Mouse (Mus musculus) ES-Bruce4 (cell line): ENCODE measurements around the gene Evl. TPM values are rescaled to one million over a fixed set of nuclear protein-coding genes. Genes with fewer than 3 reads are reported as not detected.

ENCODE experiments used
- H3K27ac ChIP-seq: 2 replicates; pipeline ENCODE4 v1.5.1; 2012; ENCODE audit warnings: low read length, inconsistent platforms; ENCODE audit not compliant: insufficient read depth
- H3K27me3 ChIP-seq: 2 replicates; pipeline ENCODE4 v1.6.1; 2012; ENCODE audit warnings: mild to moderate bottlenecking, low read length, inconsistent platforms; ENCODE audit not compliant: control insufficient read depth, poor library complexity, insufficient read depth, severe bottlenecking
- H3K36me3 ChIP-seq: 2 replicates; pipeline ENCODE4 v1.6.1; 2012; ENCODE audit warnings: inconsistent platforms, mild to moderate bottlenecking, low read length, moderate library complexity; ENCODE audit not compliant: control insufficient read depth, poor library complexity, insufficient read depth, severe bottlenecking
- H3K4me1 ChIP-seq: one replicate; pipeline ENCODE4 v1.8.1; 2011; ENCODE audit warnings: low read length; ENCODE audit not compliant: control insufficient read depth, insufficient read depth
- H3K4me3 ChIP-seq: 2 replicates; pipeline ENCODE4 v1.5.1; 2011; ENCODE audit warnings: low read depth, mild to moderate bottlenecking, low read length
- H3K9ac ChIP-seq: 2 replicates; pipeline ENCODE4 v1.6.1; 2012; ENCODE audit warnings: low read depth, mild to moderate bottlenecking, inconsistent platforms; ENCODE audit not compliant: poor library complexity, severe bottlenecking
- H3K9me3 ChIP-seq: replicated peaks from 2 replicates; pipeline ENCODE4 v1.6.1; 2012; ENCODE audit warnings: mild to moderate bottlenecking, low read length, inconsistent platforms; ENCODE audit not compliant: control insufficient read depth, poor library complexity, insufficient read depth, severe bottlenecking
- CTCF ChIP-seq: IDR thresholded peaks from one replicate; pipeline ENCODE4 v1.8.1; 2011; ENCODE audit warnings: low read depth, low read length
- EP300 ChIP-seq: IDR thresholded peaks from 2 replicates; pipeline ENCODE4 v1.6.1; 2011; ENCODE audit warnings: low read depth, low read length; ENCODE audit not compliant: insufficient read depth
- POLR2A ChIP-seq: IDR thresholded peaks from one replicate; pipeline ENCODE4 v1.8.1; 2011; ENCODE audit warnings: low read length; ENCODE audit not compliant: insufficient read depth
- polyA plus RNA-seq: library from polyadenylated mRNA; stranded (reverse); fragments of >200 nt; gene quantifications from 2 replicates; pipeline ENCODE4 v1.2.4, GENCODE M21; 2011; ENCODE audit warnings: low read depth; ENCODE audit not compliant: missing spikeins, insufficient read depth, insufficient read length

Gene Evl
- polyA plus RNA-seq, 1 experiment: 40.5 TPM

DNA sequence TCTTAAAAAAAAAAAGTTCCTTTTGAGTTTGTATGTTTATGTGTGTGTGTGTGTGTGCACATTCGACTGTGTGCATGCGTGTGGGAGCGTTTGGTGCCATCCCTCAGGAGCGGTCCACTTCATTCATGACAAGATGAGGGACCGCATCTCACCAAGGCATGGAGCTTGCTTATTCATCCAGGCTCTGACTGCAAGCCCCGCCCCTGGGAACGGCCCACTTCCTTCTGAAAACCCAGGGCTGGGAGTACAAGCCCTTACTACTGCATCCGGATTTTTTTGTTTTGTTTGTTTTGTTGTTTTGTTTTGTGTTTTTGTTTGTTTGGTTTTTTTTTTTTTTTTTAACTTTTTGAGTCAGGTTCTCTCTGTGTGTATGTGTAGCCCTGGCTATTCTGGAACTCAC lies 35.1 kb upstream of the Evl start:
- TF ChIP-seq CTCF (no peak), POLR2A (no peak), EP300 (no peak)
- Histone ChIP-seq H3K9me3 (no peaks in the 10 kb centered on the region), H3K4me3 (no peak overlapping the region), H3K4me1 (no peaks in the 10 kb centered on the region), H3K27ac (no peak overlapping the region), H3K36me3 (no peaks in the 10 kb centered on the region), H3K9ac (no peak overlapping the region), H3K27me3 (no peaks in the 10 kb centered on the region)

GRCm38 (mm10) chr12:108529214-108529613 lies 25.3 kb upstream of the Evl start:
- no peaks in the 10 kb centered on the region for H3K36me3 ChIP-seq
- H3K9me3 ChIP-seq: no peaks in the 10 kb centered on the region
- no peaks in the 10 kb centered on the region for H3K4me1 ChIP-seq
- H3K27ac ChIP-seq: no peak overlapping the region
- TF ChIP-seq POLR2A: no peak
- peak; percentile 75 for TF ChIP-seq CTCF
- TF ChIP-seq EP300: no peak
- no peak overlapping the region for H3K9ac ChIP-seq
- no peak overlapping the region for H3K4me3 ChIP-seq
- H3K27me3 ChIP-seq: no peaks in the 10 kb centered on the region

DNA sequence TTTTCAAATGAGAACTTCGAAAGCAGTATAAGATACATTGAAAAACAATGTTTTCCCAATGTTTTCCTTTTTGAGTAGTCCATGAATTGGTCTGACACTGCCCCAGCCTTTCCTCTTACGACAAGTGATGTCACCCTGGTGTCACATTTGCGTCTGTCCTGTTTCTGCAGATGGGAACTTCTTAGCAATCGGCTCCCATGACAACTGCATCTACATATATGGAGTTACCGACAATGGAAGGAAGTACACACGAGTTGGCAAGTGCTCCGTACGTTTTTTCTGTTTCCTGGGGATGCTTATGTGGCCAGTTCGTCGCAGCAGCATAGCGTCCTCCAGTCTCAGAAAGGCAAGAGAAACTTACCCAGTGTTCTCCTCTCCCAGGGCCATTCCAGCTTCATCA lies 20.0 kb upstream of the Evl start:
- Histone ChIP-seq H3K9ac (no peak overlapping the region), H3K4me3 (no peak overlapping the region), H3K27me3 (no peaks in the 10 kb centered on the region), H3K27ac (no peak overlapping the region), H3K9me3 (no peaks in the 10 kb centered on the region), H3K4me1 (no peaks in the 10 kb centered on the region), H3K36me3 (no peaks in the 10 kb centered on the region)
- TF ChIP-seq POLR2A: no peak
- TF ChIP-seq EP300: no peak
- no peak for TF ChIP-seq CTCF

GRCm38 (mm10) chr12:108536461-108536860 lies 18.1 kb upstream of the Evl start:
- H3K27me3 ChIP-seq: no peaks in the 10 kb centered on the region
- H3K4me1 ChIP-seq: no peaks in the 10 kb centered on the region
- no peak overlapping the region for H3K27ac ChIP-seq
- TF ChIP-seq POLR2A (no peak), CTCF (peak; percentile 79)
- H3K9me3 ChIP-seq: no peaks in the 10 kb centered on the region
- H3K4me3 ChIP-seq: no peak overlapping the region
- no peak overlapping the region for H3K9ac ChIP-seq
- no peaks in the 10 kb centered on the region for H3K36me3 ChIP-seq

- no peaks in the 10 kb centered on the region for H3K9me3 ChIP-seq
- H3K27me3 ChIP-seq: no peaks in the 10 kb centered on the region
- no peaks in the 10 kb centered on the region for H3K36me3 ChIP-seq
- no peak overlapping the region for H3K4me3 ChIP-seq
- no peak overlapping the region for H3K9ac ChIP-seq
- H3K4me1 ChIP-seq: peaks cover 2% of the 10 kb centered on the region
- no peak overlapping the region for H3K27ac ChIP-seq
- TF ChIP-seq CTCF (peak; percentile 78), POLR2A (no peak), EP300 (no peak)
Measured at GRCm38 (mm10) chr12:108541088-108541487, 13.4 kb upstream of the Evl start.

DNA sequence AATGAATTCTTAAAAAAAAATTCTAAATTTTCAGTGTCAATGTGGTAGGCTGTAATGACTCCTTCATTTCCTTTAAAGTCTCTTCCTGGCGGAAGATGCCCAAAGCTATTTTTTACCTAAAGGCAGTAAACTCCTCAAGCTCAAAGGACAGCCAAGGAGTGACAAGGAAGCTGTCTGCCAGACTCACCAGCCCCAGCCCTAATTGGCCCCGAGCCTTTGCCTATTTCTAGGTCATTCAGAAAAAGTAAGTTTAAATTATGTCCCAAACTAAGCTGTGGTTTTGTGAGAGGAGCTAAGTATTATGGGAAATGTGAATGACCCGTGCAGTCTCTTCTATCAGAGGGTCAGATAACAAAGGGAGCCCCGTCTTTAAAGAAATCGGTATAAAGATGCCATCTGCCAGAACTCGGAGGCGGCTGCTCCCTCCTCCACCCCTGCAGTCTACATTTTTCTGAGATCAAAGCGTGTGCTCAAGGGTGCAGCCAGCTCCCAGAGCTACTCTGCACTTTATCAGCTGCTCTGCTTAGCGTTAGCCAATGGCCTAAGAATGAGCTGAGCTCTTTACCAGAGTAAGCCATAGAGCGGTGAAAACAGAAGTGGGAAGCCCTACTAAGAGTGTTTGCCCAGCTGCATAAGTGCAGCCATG lies 7.9 kb upstream of the Evl start:
- no peaks in the 10 kb centered on the region for H3K36me3 ChIP-seq
- no peak overlapping the region for H3K4me3 ChIP-seq
- peaks cover 2% of the 10 kb centered on the region for H3K4me1 ChIP-seq
- no peak overlapping the region for H3K9ac ChIP-seq
- no peaks in the 10 kb centered on the region for H3K9me3 ChIP-seq
- H3K27me3 ChIP-seq: no peaks in the 10 kb centered on the region
- no peak for TF ChIP-seq EP300
- no peak for TF ChIP-seq POLR2A
- no peak for TF ChIP-seq CTCF
- no peak overlapping the region for H3K27ac ChIP-seq
